Mouse (Mus musculus) cortical plate, adult 2 months (tissue): ENCODE data around the gene Mlana.

Experiments used
- CTCF ChIP-seq: fragments of 200-500 bp; IDR thresholded peaks from 2 replicates; pipeline ENCODE4 v1.5.1; 2011; ENCODE audit warnings: mild to moderate bottlenecking, control low read depth, low read length; ENCODE audit not compliant: insufficient read depth; ENCODE audit errors: extremely low read depth
- POLR2A ChIP-seq: fragments of 200-500 bp; IDR thresholded peaks from 2 replicates; pipeline ENCODE4 v1.6.1; 2011; ENCODE audit warnings: mild to moderate bottlenecking, low read length, control low read depth; ENCODE audit not compliant: insufficient read depth; ENCODE audit errors: extremely low read depth

GRCm38 (mm10) chr19:29666164-29666563, 31.5 kb upstream of the Mlana start:
- TF ChIP-seq CTCF (no peak), POLR2A (no peak)
